Mouse (Mus musculus): ENCODE measurements around the gene Avp. TPM values are rescaled to one million over a fixed set of nuclear protein-coding genes. Genes with fewer than 3 reads are reported as not detected.

Avp gene
- not detected in 2 replicates for total RNA-seq (2015; ENCODE audit: low replicate concordance)
- total RNA-seq (2017; ENCODE audit: low replicate concordance) = not detected in 2 replicates

DNA sequence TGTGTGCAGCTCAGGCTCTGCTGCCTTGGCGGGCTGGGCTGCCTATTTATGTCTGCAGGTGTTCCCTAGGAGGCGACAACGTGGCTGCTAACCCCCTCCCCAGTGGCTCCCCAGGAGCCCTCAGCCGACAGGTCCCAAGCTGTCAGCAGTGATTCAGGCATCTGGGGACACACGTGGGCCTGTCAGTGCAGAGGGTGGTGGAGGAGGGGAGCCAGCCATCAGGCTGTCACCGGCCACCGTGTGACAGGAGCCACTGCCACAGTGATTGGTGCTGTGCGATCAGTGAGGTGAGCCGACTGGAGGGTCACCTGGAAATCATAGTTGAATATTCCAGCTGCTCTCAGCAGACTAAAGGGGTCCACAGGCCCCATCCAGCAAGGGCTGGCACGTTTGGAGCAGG is at the start of gene Avp:
Avp (minus strand) TSS at position 3 of the 400 bp plus-strand sequence.
- no peak for ATAC-seq (replicated peaks; ENCODE audit: low FRiP score, poor library complexity, severe bottlenecking)

DNA sequence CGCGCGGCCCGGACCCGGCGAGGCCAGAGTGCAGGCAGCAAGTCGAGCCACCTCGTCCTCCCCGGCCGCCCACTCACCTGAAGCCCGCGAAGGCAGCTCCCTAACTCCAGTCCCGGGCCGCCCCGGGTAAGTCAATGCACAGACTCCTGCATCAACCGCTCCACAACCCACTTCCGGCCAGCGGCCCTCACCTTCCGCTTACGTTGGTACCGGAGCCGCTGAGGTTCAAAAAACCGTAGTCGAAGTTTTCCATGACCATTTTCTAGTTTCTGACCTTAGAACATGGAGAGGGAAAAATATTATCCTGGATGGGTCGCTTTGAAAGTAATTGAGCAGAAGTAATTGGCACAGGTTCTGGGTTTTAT is 47.5 kb upstream of the Avp start, which contains the start of the genes Fastkd5 and Ubox5:
Fastkd5 (minus strand) TSS at position 189 of the 365 bp plus-strand sequence.
Ubox5 (minus strand) TSS at position 200 of the 365 bp plus-strand sequence.
- ATAC-seq (replicated peaks; ENCODE audit: low FRiP score, poor library complexity, severe bottlenecking) = peak; percentile 91

DNA sequence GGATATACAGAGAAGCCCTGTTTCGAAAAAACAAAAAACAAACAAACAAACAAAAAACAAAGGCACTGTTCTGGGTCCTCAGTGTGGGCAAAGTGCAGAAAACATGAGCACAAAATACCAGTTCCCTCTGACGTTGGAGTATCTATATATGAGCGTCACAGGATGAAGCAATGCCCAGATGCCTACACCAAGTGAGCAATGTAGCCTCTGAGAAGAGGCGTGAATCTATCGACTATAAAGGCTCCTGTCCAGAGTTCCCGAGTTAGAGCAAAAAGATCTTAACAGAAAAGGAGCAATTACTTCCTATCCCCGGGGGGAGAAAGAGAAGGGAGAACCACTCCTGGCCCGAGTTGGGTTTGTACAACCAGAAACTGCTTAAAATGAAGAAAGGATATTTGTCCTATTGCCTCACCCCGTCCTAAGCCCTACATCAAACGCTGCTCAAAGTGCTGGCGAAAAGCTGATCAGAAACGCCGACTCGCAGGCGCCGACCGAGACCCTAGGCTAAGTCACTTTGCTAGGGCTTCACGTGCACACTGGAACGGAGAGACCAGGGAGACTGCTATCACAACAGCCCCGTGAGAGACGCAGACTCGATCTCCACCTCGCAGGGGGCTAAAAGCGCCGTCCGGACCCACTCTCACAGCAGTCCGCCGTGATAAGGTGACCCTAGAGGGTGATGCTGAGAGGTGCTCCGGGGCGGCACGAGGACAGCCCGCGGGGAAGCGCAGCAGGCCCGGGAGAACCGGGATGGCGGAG is 46.9 kb upstream of the Avp start:
- ATAC-seq (replicated peaks; ENCODE audit: low FRiP score, poor library complexity, severe bottlenecking) = peak; percentile 64

DNA sequence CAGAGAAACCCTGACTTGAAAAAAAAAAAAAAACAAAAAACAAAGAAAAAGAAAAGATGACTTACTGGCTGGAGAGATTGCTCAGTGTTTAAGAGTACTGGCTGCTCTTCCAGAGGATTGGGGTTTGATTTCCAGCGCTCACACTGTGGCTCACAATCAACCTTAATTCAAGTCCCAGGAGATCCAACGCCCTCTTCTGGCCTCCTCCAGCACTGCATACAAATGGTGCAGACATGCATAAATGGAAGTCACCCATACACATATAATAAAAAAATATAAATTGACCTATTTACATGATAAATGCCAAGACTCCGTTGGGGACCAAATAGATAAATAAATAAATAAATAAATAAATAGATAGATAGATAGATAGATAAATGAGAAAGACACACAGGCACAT is 46.1 kb upstream of the Avp start:
- no peak for ATAC-seq (replicated peaks; ENCODE audit: low FRiP score, poor library complexity, severe bottlenecking)

DNA sequence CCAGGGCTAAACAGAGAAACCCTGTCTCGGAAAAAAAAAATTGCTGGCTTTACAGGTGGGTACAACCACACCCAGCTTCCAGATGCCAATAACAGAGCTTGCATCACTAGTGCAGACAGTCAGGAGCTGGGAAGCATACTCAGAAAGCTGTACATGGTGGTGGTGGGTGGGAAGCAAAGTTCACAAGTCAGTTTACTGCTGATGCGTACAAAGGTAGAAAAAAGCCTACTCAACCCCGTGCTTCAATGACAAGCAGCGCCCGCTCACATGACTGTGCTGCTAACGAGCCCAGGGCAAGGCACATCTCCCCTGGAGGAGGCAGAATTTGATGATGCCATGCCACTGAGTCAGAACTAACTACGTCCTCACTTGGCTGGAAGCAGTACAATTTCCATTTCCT is 36.6 kb upstream of the Avp start:
- ATAC-seq (replicated peaks; ENCODE audit: low FRiP score, poor library complexity, severe bottlenecking) = no peak

DNA sequence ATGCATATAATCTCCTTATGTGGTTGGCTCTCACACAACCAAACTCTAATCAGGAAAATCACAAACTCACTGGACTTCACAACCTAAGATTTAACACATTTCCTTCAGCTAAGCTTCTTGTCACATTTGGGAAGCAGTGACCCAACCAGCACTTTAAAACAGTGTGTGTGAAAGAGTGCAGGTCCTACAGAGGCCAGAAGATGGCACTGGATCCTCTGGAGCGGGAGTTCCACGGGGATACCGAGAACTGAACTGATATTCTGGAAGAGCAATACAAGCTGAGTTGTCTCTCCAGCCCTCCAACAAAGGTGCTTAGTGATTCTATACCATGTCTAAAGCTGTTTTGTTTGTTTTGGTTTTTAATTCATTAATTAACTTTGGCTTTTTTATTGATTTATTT is 30.7 kb upstream of the Avp start:
- ATAC-seq (replicated peaks; ENCODE audit: low FRiP score, poor library complexity, severe bottlenecking) = no peak

DNA sequence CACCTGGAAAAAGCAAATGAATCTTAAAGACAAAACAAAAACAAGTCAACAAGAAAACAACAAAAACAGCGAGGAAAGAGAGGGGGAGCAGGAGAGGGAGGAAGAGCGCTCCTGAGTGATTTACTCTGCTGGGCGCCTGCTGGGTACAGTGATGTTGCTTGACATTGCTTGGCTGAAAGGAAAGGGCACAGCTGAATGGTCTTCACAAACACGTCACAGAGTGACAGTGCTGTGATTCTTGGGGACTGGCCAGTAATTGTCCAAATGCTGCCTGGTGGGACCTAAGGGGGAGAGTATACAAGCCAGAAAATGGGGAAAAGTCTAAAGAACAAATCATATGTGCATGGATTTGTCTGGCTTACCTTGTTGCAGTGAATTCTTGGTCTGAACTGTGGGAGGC is 19.8 kb upstream of the Avp start:
- no peak for ATAC-seq (replicated peaks; ENCODE audit: low FRiP score, poor library complexity, severe bottlenecking)

DNA sequence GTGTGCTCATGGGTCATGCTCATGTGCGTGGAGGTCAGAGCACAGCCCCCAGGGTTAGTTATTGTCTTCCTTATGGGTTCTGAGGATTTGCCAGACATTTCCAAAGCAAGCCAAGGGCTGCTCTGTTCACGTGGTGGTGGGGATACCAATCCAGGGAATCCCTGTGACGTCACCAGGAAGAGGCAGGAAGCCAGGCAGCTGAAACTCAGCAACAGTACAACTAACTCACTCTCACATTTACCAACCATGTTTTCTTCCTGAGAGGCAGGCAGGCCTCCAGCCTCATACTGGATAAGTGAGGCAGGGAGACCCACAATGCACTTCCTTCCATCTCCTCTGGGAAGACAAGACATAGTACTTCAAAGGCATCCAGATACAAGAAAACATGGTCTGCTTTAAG is 16.0 kb upstream of the Avp start:
- no peak for ATAC-seq (replicated peaks; ENCODE audit: low FRiP score, poor library complexity, severe bottlenecking)

DNA sequence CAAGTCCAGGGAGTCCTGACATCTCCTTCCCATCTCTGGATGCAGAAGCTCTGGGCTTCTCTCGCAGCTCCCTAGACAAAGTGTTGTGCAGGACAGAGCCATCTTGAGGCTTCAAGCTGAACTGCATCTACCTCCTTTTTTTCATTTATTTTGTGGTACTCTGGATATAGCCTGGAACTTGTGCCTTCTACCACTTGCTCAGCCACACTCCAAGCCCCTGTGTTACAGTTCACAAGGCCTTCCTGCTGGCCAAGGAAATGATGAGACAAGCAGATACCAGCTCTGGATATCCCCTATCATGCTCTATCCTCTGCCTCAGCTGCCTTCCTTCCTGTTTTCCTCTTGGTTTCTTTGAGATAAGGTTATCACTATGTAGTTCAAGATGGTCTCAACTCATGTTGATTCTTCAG is 15.3 kb upstream of the Avp start:
- ATAC-seq (replicated peaks; ENCODE audit: low FRiP score, poor library complexity, severe bottlenecking) = 0 out of 2 replicates have a peak, but pooled peaks have one; percentile 40

DNA sequence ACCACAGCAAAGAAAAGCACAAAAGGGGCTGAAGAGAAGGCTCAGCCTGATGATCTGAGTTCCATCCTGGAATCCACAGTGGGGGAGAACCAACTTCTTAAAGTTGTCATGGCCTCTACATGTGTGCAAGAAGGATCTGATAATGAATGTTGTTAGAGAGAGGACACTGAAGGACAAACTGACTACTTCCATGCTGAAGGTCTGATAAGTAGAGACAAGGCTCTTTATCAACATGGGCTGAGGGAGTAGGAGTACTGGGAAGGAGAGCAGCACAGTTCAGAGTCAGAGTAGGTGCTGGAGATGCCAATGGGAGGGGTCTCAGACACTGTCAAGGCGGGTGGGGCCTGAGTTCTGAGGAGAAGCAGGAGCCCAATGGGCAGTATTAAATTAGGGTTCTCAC is 13.2 kb upstream of the Avp start:
- ATAC-seq (replicated peaks; ENCODE audit: low FRiP score, poor library complexity, severe bottlenecking) = no peak

DNA sequence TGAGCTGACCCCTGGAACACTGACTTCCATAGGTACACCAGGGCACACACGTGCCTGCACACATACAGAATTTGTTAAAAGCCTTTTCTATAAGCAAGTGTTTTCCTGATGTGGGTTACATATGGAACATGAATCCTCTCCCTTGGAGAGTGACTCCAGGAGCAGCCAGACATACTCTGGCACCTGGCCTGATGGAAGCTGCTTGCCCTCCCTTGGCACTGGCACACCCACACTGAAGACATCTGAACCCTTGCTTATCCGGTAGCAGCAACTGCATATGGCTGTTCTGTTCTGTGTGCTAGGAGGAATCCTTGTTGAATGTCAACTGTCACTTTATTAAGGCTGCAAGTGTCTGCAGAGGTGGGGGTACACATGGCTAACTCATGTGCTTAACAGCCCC is 8.7 kb upstream of the Avp start:
- no peak for ATAC-seq (replicated peaks; ENCODE audit: low FRiP score, poor library complexity, severe bottlenecking)

DNA sequence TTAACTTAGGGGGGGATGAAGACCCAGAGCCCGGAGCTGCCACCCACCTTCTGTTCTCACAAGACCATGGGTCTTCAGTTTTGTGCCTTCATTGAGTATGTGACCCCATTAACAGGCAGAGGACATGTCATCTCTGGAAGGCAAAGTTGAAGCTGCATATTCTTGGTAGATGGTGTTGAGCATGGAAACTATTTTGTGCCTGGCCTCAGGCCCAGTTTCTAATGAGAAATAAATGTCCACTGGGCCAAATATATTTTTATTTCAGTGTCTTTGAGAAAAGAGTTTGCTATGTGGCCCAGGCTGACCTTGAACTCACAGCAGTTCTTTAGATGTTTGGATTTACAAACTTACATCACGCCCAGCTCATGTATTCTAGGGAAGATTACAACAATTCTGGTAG is 7.4 kb upstream of the Avp start:
- ATAC-seq (replicated peaks; ENCODE audit: low FRiP score, poor library complexity, severe bottlenecking) = no peak

DNA sequence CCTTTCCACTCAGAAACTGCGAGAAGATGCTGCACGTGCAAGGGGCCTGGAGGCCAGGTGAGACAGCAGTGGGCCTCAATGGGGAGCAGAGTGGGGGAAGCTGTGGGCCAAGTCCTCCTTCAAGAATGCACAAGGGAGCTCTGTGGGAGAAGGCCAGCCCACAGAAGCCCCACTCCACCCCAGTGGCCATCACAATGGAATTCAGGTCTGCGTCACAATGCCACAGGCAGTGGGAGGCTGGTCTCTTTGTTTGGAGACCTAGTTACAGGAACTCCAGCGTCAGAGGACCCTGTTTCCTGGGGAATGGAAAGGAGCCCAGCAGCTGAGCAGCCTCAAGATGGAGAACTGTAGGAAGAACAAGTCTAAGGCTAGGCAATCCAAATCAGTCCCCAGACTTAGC is 6.8 kb upstream of the Avp start:
- ATAC-seq (replicated peaks; ENCODE audit: low FRiP score, poor library complexity, severe bottlenecking) = no peak

DNA sequence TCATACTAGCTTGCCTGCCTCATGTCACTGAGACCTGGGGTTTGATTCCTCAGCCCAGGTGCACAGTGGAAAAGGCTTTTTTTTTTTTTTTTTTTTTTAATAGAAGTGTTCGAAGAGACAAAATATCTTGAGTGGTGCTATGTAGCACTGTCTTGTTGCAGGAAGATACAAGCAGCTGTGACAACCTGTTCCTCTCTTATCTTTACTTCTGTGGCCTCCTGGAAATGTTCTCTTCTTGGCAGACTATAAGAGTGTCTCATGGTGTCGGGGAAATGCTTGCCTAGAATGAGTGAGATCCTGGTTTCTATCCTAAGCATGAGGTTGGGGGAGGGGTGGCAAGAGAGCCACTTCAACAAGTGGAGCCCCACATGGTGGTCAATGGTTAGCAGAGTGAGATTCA is 6.0 kb upstream of the Avp start:
- no peak for ATAC-seq (replicated peaks; ENCODE audit: low FRiP score, poor library complexity, severe bottlenecking)

DNA sequence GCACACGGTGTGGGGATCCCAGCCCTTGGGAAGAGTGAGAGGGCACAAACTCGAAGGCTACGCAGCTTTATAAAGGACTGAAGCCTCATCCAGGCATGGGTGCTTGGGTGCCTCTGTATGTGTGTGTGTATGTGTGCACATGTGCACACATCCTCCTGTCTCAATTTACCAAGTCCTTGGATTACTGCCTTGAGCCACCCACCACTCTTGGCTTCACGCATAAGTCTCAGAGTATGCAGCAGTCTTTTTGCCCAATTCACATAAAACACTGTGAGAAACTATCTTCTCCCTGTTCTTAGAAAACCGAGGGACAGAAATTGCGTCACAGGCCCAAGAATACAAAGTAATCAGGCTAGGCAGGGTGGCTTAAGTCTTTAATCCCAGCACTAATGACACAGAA is 3.7 kb upstream of the Avp start:
- no peak for ATAC-seq (replicated peaks; ENCODE audit: low FRiP score, poor library complexity, severe bottlenecking)

DNA sequence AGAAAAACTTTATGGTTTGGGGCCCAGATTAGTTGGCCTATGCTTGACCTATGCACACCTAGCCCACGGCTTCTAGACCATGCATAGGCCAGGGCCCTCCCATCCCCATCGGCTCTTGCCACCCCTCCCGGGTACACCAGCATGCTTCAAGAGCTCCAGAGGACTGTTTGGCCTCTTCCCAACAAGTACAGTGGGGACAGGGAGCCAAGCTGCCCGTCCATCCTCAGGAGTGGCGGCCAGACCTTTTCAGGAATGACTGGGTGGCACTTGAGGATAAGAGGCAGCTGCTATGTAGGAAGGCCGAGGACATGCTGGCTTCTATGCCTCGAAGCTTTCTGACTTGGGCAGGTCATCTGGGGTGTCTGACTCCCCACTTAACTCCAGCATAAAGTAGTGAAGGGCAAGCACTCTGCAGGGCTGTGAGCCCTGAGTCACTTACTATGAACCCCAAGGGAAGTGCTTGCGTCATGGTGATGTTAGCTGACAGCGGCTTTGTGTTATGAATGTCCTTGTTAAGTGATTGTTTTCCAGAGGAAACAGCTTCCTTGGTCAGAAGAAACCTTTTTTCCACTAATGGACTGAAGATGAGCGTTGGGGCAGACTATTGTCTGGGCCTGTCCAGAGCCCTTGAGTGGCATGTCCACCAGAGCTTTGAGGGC is 1.7 kb upstream of the Avp start:
- no peak for ATAC-seq (replicated peaks; ENCODE audit: low FRiP score, poor library complexity, severe bottlenecking)

DNA sequence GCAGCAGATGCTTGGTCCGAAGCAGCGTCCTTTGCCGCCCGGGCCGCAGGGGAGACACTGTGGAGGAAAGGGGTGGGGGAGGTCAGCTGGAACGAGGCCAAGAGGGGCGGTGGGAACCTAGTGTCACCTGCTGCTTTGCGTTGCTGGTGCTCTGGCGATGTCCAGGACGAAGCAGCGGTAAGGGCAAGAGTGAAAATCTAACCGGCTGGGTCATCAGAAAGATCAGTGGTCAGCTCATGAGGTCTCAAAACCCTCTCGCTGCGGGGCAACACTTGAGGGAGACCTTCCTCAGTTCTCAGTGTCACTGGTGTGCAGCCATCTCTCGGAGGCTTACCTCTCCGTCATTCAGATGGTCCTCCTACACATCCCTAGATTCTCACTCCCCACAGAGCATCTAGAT is 1.2 kb downstream of the Avp start:
- no peak for ATAC-seq (replicated peaks; ENCODE audit: low FRiP score, poor library complexity, severe bottlenecking)

DNA sequence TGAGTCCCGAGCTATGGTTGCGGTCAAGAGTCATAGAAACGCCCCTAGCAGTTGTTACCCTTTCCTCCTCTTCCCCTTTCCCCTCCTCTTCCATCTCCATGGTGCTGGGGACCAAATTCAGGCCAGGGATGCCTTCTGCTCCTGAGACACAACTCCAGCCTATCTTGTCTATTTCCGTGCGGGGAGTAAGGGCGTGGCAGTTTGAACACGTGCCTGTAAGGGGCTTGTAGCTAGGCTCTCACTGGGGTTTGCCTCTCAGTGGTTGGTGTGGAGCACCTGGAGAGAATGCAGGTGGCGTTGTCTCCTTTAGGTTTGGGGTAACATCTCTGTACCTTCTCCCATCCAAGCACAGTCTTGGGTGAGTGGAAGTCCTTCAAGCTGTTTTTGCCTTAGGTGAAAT is 2.6 kb downstream of the Avp start:
- ATAC-seq (replicated peaks; ENCODE audit: low FRiP score, poor library complexity, severe bottlenecking) = no peak

DNA sequence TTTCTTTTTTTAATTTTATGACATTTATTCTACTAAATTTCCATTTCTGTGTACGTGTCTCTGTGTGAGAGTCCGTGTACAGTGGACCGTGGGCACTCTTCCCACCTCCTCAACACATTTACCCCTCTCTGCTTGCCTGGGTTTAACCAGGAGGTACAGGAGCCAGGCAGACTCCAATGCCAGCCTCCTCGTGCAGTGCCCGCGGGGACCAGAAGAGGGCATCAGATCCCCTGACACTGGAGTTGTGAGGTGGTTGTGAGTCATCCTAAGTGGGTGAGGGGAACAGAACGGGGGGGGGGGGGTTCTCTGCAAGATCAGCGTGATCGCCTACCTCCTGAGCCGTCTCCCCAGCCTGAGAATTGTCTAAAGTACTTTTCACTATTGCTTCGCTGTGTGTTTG is 4.2 kb downstream of the Avp start:
- no peak for ATAC-seq (replicated peaks; ENCODE audit: low FRiP score, poor library complexity, severe bottlenecking)

DNA sequence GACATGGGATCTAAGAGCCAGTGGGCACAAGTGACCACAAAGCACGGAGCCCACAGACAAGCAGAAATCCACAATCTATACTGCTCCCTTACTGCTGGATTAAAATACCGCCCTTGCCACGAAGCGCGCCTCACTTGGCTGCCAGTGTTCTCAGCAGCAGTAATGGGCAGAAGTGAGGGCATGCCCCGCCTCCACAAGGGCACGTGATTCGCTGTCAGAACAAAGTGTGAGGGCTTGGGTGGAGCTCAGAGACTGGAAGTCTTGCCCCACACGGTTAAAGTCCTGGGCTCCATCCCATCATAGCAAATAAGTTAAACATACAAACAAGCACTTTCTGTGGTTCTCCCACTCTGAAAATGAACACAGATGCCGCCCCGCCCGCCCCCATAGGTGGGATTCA is 4.7 kb downstream of the Avp start:
- ATAC-seq (replicated peaks; ENCODE audit: low FRiP score, poor library complexity, severe bottlenecking) = no peak

DNA sequence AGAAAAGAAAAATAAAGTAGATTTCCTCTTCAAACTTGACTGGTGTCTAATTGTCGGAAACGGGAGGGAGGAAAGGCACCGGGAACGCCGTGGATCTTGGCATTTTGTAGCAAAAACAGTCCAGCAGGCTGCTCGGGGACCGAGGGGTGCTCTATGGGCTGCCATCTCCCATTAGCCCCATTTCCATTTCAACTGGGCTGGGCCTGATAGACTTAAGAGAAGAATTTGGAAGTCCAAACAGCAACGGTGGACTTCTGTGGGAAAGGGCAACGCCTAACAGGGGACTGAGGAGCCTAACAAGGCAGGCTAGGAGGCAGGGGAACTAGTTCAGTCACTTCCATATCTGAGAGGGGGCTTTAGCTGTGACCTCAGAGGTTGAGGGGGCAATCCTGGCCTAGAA is 5.3 kb downstream of the Avp start:
- ATAC-seq (replicated peaks; ENCODE audit: low FRiP score, poor library complexity, severe bottlenecking) = no peak
